Mouse (Mus musculus) yolk sac, embryonic 10.5 days (tissue): ENCODE measurements around the gene Nr1d1.

Source experiments
- DNase-seq: peaks from one replicate; pipeline ENCODE4 v3.0.0-alpha.2; 2017; ENCODE audit warnings: low spot score

Gene Nr1d1

GRCm38 (mm10) chr11:98751221-98751782, 23.8 kb downstream of the Nr1d1 start:
- DNase-seq = peak; percentile 78

- no peak for DNase-seq
These were observed 24.6 kb downstream of the Nr1d1 start for GRCm38 (mm10) chr11:98750351-98751201.

- no peak for DNase-seq
These were observed 25.4 kb downstream of the Nr1d1 start for GRCm38 (mm10) chr11:98749716-98750115.

- no peak for DNase-seq
These were observed 26.4 kb downstream of the Nr1d1 start for GRCm38 (mm10) chr11:98748506-98749416.

DNA sequence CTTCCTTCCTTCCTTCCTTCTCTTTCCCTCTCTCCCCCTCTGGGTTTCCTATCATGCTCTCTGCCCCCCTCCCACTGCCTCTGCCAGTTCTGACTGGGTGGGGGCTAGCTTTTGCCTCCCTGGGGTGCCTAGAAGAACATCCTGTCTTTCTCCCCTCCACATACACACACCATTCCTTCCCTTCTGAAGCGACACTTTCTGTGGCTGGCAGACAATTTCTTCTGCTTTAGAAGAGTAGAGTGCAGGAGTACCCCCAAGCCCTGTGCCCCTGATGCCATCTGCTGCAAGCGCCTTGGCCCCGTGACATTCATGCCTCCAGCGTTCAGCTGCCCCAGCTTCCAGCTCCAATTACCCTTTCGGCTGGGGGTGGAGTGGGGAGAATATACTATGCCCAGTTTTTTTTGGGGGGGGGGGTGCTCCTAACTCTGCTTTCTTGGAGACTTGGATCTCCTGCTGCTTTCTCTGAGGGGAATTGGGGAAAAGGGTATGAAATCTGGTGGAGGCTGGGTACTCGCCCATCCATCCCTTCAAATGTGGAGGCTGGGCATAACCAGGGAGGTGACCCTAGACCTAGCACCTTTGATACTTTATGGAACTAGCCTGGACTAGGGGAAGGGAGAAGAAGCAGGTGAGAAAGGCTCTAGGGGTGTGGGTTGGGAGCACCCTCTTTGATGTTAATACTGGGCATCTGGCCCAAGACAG, 27.2 kb downstream of the Nr1d1 start:
- no peak for DNase-seq

- peak; percentile 78 for DNase-seq
These were observed 28.1 kb downstream of the Nr1d1 start for GRCm38 (mm10) chr11:98746855-98747693.

- DNase-seq = no peak
These were observed 28.9 kb downstream of the Nr1d1 start for GRCm38 (mm10) chr11:98745932-98746853.

- no peak for DNase-seq
These were observed 30.6 kb downstream of the Nr1d1 start for GRCm38 (mm10) chr11:98744456-98745019.

DNA sequence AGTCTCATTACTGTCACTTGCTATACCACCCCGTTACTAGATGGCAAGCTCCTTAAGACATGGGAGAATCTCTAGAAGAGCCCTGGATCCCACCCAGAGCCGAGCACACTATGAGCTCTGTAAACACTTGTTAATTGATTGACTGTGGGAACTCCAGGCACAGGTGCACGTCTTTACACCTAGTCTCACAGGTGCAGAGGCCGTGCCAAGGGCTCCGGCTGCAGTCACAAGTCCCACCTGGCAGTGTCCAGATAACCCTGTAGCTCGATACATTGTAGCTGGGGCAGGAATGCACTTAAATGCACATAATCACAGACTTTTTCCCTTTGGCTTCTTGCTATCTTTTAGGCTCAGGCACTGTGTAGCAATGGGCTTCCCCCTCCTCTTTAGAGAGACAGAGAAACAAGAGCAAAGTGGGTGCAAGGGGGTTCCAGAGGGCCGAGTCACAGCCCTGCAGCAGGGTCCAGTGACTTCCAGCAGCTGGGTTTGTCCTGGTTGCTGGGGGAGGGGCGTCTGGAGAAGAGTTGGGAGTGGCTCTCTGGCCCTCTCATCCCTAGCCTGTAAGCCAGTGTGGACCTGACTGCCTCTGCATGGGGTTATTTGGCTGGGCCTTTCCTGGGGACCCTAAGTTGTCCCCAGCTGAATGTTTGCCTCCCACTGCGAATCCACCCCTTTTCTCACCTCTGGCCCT, 31.3 kb downstream of the Nr1d1 start:
- DNase-seq = peak; percentile 75

- DNase-seq = peak; percentile 56
These were observed 32.5 kb downstream of the Nr1d1 start for GRCm38 (mm10) chr11:98742397-98743291.

DNA sequence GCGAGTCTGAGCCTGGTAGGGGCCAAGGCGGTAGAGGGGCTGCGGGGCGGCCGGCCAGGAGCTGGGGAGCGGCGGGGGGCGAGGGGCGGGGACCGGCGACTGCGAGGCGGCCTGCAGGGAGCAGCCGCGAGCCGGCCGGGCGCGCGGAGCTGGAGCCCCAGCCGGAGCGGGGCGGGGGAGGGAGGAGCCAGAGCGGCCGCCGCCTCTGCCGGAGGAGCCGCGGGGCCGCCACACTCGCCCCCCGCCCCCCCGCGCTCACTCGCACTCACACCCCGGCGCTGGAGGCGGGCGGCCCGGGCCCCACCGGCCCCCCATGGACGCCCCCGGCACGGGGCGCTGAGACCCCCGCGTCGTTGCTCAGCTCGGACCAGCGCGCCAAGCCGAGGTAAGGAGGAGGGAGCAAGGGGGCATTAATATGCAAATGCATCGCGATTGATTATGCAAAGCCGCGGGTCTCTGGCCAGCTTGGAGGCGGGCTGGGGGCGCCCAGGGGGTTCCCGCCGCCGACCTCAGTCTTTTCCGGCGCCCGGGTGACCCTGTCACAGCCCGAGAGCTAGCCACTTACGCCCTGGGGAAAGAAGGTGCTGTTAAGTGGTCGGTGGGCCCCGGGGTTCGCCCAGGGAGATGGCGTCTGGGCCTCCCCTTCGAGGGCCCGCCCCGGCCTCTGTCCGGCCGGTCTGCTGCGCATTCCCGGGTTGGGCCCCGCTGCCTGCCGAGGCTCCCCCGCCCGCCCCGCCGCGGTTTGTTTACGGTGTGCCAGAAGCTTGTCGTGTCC, 33.3 kb downstream of the Nr1d1 start:
- DNase-seq = peak; percentile 91

DNA sequence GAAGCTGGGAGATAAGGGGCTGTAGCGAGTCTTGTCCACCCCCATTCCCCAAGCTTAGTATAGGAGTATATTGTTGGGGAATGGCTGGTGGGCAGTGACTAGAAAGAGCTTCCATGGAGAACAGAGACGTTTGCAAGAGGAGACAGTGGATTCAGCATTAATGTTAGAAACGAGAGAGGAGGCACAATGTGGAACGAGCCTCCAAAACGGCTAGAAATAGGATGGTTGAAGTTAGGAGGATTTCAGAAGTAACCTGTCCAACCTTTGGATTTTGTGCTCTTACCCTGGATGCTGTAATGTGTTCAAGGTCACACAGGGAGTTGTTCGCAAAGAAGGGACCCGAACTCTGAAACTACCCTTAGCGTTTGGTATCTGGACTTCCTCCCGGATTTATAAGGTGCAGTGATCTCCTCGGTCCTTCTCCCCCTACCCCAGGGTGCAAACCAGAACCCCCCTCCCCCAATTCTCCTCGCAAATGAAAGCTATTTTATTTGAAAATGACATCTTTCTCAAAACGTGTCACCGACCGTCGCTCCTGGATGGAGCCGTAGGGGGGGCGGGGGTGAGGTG, 34.0 kb downstream of the Nr1d1 start:
- no peak for DNase-seq

DNA sequence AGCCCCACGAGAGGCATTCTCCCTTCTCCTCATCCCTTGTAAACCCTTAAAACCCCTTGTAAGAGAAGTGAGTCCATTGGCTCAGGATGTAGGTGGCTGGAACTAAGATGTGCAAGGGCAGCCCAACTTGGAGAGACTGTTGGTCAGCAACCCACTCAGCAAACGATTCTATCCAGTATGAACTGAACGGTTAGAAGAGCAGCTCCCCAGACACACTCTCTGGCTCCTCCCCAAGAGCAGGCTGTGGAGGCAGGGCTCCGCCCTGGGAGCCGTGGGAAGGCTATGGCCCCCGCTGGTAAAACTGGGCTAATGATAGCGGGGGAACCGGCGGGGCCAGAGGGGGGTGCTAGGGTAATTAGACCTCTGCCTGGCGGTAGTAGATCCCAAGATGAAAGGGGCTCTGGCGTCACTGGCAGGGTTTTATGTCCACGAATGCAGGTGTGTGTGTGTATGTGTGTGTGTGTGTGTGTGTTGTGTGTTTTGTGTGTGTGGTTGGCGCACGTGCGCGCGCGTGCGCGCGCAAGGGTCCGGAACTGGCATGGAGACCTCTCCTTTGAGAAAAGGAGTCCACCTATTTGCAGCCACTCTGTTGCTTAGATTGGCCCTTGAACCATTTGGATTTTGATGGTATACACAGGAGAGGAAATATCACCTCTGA, 34.6 kb downstream of the Nr1d1 start, which contains the start of gene Thra:
Gene Thra (plus strand): TSS at position 246 of the 658 bp plus-strand sequence.
- DNase-seq = peak; percentile 77

DNA sequence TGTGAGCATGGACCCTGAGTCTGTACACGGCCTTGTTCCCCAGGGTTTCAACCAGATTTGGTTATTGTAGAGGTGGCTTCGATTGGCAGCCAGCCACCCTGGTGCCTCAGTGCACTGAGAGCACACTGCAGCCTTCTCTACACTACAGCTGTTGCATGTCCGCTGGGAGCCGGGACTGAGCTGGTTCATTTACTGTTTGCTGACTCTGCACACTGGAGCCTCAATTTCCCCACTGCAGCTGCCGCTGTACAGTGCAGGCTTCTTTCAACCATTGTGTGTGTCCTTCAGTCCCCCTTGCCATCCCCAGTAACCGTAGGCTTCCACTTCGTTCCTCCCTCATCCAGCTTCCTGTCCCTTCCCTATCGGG, 35.1 kb downstream of the Nr1d1 start:
- DNase-seq = no peak

DNA sequence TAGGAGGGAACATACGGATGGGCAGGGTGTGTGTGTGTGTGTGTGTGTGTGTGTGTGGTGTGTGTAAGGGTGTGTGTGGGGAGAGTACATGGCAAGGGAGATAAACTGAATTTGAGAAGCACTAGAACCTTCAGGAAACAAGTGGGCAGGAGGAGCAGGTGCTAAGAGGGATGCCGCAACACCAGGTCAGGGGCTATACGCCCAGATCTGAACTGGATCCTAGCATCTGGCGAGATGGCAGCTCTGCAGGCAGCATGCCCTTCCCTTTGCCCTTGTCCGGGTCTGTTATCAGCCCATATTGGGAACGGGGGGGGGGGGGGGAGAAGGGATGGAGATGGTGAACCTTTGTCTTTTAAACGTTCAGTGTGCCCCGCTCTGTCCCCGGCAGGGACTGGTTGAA, 36.2 kb downstream of the Nr1d1 start:
- no peak for DNase-seq

- no peak for DNase-seq
These were observed 36.7 kb downstream of the Nr1d1 start for GRCm38 (mm10) chr11:98738428-98738911.
